Mouse (Mus musculus) E14TG2a.4 (cell line): Measurements from ENCODE around the gene Engase.

Experiments
- CTCF ChIP-seq: conservative IDR thresholded peaks from 2 replicates; pipeline ENCODE4 v1.5.1; 2014; ENCODE audit warnings: low read length
- NANOG ChIP-seq: IDR thresholded peaks from 2 replicates; pipeline ENCODE4 v1.6.1; 2014; ENCODE audit warnings: borderline replicate concordance, low read length, mixed read lengths
- POU5F1 ChIP-seq: IDR thresholded peaks from 2 replicates; pipeline ENCODE4 v1.6.1; 2014; ENCODE audit warnings: low read length, borderline replicate concordance

DNA sequence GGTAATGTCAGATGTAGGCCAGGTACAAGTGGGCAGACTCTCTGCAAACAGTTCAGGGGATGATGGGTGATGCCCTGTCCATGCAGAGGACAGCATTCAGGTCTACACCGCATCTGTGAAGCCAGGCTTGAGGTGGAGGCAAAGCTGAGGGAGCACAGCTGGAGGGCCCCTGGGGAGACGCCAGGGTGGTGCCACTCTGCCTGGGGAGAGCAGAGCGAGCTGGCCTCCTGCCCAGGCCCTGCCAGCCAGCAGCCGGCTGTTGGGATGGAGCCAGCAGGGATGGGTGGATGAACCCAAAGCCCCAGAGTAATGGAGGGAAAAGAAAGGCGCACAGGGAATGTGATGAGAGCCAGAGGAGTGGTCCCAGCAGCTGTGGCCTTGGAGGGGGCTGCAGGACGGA, 35.2 kb downstream of the Engase start:
- TF ChIP-seq CTCF = no peak
- no peak for TF ChIP-seq POU5F1
- TF ChIP-seq NANOG = no peak
